13 mouse cellular contexts compared by ENCODE assay signal in genomic region chr12:110022631-110023030, GRCm38 (mm10).
"Had no signal": no experiment of that assay in that cellular context is flagged by ENCODE, and none has a peak within 500 bp of the region (broad histone marks: within the 10 kb centered on the region; RNA-seq: fewer than 3 reads in every experiment).

No protein-coding gene starts in this region.

- ATAC-seq: intestine, embryonic 16.5 days; midbrain, embryonic 16.5 days had no signal

- H3K27ac ChIP-seq: kidney, embryonic 15.5 days; limb, embryonic 13.5 days; lung, embryonic 15.5 days; macrophage; midbrain, embryonic 12.5 days; neural tube, embryonic 13.5 days had no signal

- H3K36me3 ChIP-seq: kidney, embryonic 15.5 days; limb, embryonic 13.5 days; lung, embryonic 15.5 days; midbrain, embryonic 12.5 days; neural tube, embryonic 13.5 days had no signal

- H3K27me3 ChIP-seq: lung, embryonic 15.5 days; midbrain, embryonic 12.5 days; neural tube, embryonic 13.5 days had no signal

- H3K9ac ChIP-seq: kidney, embryonic 15.5 days; limb, embryonic 13.5 days; lung, embryonic 15.5 days; midbrain, embryonic 12.5 days; neural tube, embryonic 13.5 days had no signal

- H3K4me2 ChIP-seq: kidney, embryonic 15.5 days; limb, embryonic 13.5 days; lung, embryonic 15.5 days; midbrain, embryonic 12.5 days; neural tube, embryonic 13.5 days had no signal

- DNase-seq: kidney, adult 2 months; kidney, postnatal 14 days; left cerebral cortex, postnatal 4 days; thymus, adult 18-20 months; thymus, postnatal 14 days had no signal

- H3K9me3 ChIP-seq: kidney, embryonic 15.5 days; lung, embryonic 15.5 days had no signal

- H3K4me3 ChIP-seq: kidney, embryonic 15.5 days; limb, embryonic 13.5 days; lung, embryonic 15.5 days; midbrain, embryonic 12.5 days; neural tube, embryonic 13.5 days had no signal
